Comparison of ENCODE assay signal across 7 mouse cellular contexts in the genomic region with DNA sequence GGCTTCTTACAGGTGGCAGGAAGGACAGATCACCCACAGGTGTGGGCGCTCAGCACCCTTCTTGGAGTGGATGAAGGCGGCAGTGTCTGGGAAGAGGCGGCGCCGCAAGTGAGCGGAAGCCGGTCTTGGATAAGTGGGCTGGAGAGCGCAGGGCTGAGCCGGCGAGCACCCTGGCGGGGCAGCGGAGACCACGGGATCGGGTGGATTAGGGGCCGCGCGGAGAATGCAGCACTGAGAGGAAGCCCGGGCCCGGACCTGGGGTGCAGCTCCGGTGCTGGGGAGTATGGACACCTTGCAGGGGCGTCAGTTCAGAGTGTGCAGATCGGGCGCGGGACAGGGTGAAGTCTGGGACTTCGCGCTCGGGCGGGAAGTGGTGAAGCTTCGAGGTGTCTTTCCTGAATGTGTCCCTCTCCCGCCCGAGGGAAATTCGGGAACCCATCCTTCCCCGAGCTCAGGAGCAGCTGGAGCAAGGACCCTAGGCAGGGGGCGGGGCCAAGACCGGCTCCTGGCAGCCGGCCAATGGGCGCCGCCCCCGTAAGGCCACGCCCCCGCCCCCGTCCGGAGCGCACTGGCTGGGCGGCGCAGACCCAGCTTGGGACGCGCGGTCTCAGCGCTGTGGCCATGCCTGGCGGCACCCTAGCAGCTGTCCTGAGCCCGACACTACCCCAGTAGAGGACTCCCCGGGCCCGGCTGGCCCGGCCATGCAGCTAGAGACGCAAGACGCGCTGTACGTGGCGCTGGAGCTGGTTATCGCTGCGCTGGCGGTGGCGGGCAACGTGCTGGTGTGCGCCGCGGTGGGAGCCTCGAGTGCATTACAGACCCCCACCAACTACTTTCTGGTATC. TPM values are rescaled to one million over a fixed set of nuclear protein-coding genes. Genes with fewer than 3 reads are reported as not detected.
A peak's percentile ranks its signal among the peaks of the same experiment; 100 is the strongest.
DNase-seq lines count a peak whose midpoint lies in the region; ATAC-seq lines count a peak whose summit lies in the region.

A gene (plus strand): TSS at position 584 of the 844 bp plus-strand sequence.

- peak within 1 kb of the TSS; percentile 71 for H3K9ac ChIP-seq in intestine, embryonic 16.5 days (ENCODE audit: low read depth, low read length)
- H3K9ac ChIP-seq in liver, embryonic 11.5 days (ENCODE audit: low read depth, low read length), result peak within 1 kb of the TSS; percentile 52
- peak within 1 kb of the TSS; percentile 33; the same call in 1 of the 2 replicates for H3K9ac ChIP-seq in stomach, embryonic 14.5 days (replicated peaks; ENCODE audit: low read depth, low read length)

- H3K4me1 ChIP-seq in intestine, embryonic 16.5 days (ENCODE audit: control insufficient read depth, insufficient read depth, low read length), result peaks cover 18% of the 10 kb centered on the region
- H3K4me1 ChIP-seq in liver, embryonic 11.5 days (replicated peaks; ENCODE audit: control insufficient read depth, insufficient read depth, low read length), result peaks cover 6% of the 10 kb centered on the region; the same call in 1 of the 2 replicates
- peaks cover 6% of the 10 kb centered on the region; the same call in 1 of the 2 replicates for H3K4me1 ChIP-seq in stomach, embryonic 14.5 days (ENCODE audit: control insufficient read depth, insufficient read depth, low read length)

- peak within 1 kb of the TSS; percentile 42 for H3K27ac ChIP-seq in intestine, embryonic 16.5 days (ENCODE audit: low read length)
- H3K27ac ChIP-seq in liver, embryonic 11.5 days (ENCODE audit: low read depth, low read length), result no peak within 1 kb of the TSS
- no peak within 1 kb of the TSS for H3K27ac ChIP-seq in stomach, embryonic 14.5 days (ENCODE audit: low read length)

- peak; percentile 86 for ATAC-seq in intestine, embryonic 16.5 days
- ATAC-seq in liver, embryonic 11.5 days (replicated peaks; ENCODE audit: low FRiP score), result peak; percentile 90
- ATAC-seq in stomach, embryonic 14.5 days (ENCODE audit: insufficient number of reproducible peaks, insufficient read depth, low FRiP score, low read depth), result peak; percentile 87

- peak within 1 kb of the TSS; percentile 67 for H3K4me3 ChIP-seq in intestine, embryonic 16.5 days (ENCODE audit: low read length)
- peak within 1 kb of the TSS; percentile 71 for H3K4me3 ChIP-seq in liver, embryonic 11.5 days (ENCODE audit: low read depth, low read length)
- peak within 1 kb of the TSS; percentile 56 for H3K4me3 ChIP-seq in stomach, embryonic 14.5 days (ENCODE audit: low read depth, low read length)

- peak; percentile 76 for DNase-seq in adrenal gland, postnatal 10 days
- peak; percentile 92 for DNase-seq in embryo, embryonic 10 days (ENCODE audit: low spot score)
- DNase-seq in gastrocnemius, postnatal 4 days (ENCODE audit: low spot score in 2 of 2), result peak; percentile 63 to 80
- peak; percentile 82 for DNase-seq in liver, embryonic 11.5 days (ENCODE audit: low spot score)
- DNase-seq in monocyte, adult 2 months (ENCODE audit: low read depth in 1 of 2, low spot score in 2 of 2), result peak; percentile 28 to 37

- H3K4me2 ChIP-seq in intestine, embryonic 16.5 days (ENCODE audit: low read depth, low read length), result peak within 1 kb of the TSS; percentile 94
- peak within 1 kb of the TSS; percentile 100 for H3K4me2 ChIP-seq in liver, embryonic 11.5 days
- peak within 1 kb of the TSS; percentile 100 for H3K4me2 ChIP-seq in stomach, embryonic 14.5 days (replicated peaks; ENCODE audit: low read depth, low read length)

- H3K27me3 ChIP-seq in intestine, embryonic 16.5 days (replicated peaks; ENCODE audit: control insufficient read depth, insufficient read depth, low read length), result no peaks in the 10 kb centered on the region; the same call in 1 of the 2 replicates
- peaks cover 29% of the 10 kb centered on the region for H3K27me3 ChIP-seq in liver, embryonic 11.5 days (replicated peaks; ENCODE audit: control insufficient read depth, insufficient read depth, low read length)
- H3K27me3 ChIP-seq in stomach, embryonic 14.5 days (ENCODE audit: control insufficient read depth, insufficient read depth, low read length), result no peaks in the 10 kb centered on the region

- no peaks in the 10 kb centered on the region for H3K36me3 ChIP-seq in intestine, embryonic 16.5 days (ENCODE audit: control insufficient read depth, insufficient read depth, low read length)
- no peaks in the 10 kb centered on the region for H3K36me3 ChIP-seq in liver, embryonic 11.5 days (ENCODE audit: control insufficient read depth, insufficient read depth, low read length)
- no peaks in the 10 kb centered on the region for H3K36me3 ChIP-seq in stomach, embryonic 14.5 days (ENCODE audit: control insufficient read depth, insufficient read depth, low read length)

- H3K9me3 ChIP-seq in intestine, embryonic 16.5 days (ENCODE audit: control insufficient read depth, low read length), result 0 out of 2 replicates have a peak, but pooled peaks cover 3% of the 10 kb centered on the region
- no peaks in the 10 kb centered on the region for H3K9me3 ChIP-seq in liver, embryonic 11.5 days (ENCODE audit: control insufficient read depth, low read length)
- H3K9me3 ChIP-seq in stomach, embryonic 14.5 days (ENCODE audit: control insufficient read depth, low read depth, low read length), result peaks cover 9% of the 10 kb centered on the region; the same call in 1 of the 2 replicates

- WGBS in intestine, embryonic 16.5 days, result under 1% methylated on average over 69 of the region's 69 CpGs
- WGBS in liver, embryonic 11.5 days, result under 1% methylated on average over 69 of the region's 69 CpGs
- under 1% methylated on average over 67 of the region's 69 CpGs for WGBS in stomach, embryonic 14.5 days

RNA-seq across cellular contexts. Expression of the gene that starts here (rescaled TPM):
- total RNA-seq in adrenal gland, postnatal 10 days (2021), result 1 to 10 TPM in 1 of 2 experiments, under 1 TPM in 1; 0.57 to 1.1 TPM
- 1 to 10 TPM; 2.3 to 2.4 TPM for total RNA-seq in gastrocnemius, postnatal 4 days (2021)
- 9.7 and 14.0 TPM in 2 replicates for polyA plus RNA-seq in intestine, embryonic 16.5 days (2015; fragmentation: Nextera tagmentation; extraction: Ambion mirVana)
- 0.64 and 0.99 TPM in 2 replicates for polyA plus RNA-seq in liver, embryonic 11.5 days (2014; fragmentation: Nextera tagmentation; extraction: Ambion mirVana)
- polyA plus RNA-seq in stomach, embryonic 14.5 days (2014; fragmentation: Nextera tagmentation; extraction: Ambion mirVana), result 3.6 and 4.5 TPM in 2 replicates

Comparison
In these comparisons a context has a peak if more than half of its experiments do, and no peak if none do; other contexts are left out.
1. Peak in DNase-seq, ATAC-seq, H3K4me3 ChIP-seq, H3K9ac ChIP-seq and H3K4me2 ChIP-seq in liver, embryonic 11.5 days; RNA of the gene not detected or under 1 TPM.
2. DNase-seq: peak in every context shown above with its lines; median percentile 92 in embryo, embryonic 10 days; 82 in liver, embryonic 11.5 days; 76 in adrenal gland, postnatal 10 days; 72 in gastrocnemius, postnatal 4 days; 32 in monocyte, adult 2 months.